Mouse (Mus musculus): ENCODE measurements around the gene Rad51ap1. TPM values are rescaled to one million over a fixed set of nuclear protein-coding genes. Genes with fewer than 3 reads are reported as not detected.

The Rad51ap1 gene
- polyA plus RNA-seq, 1 experiment from 2014 or later, result 76.9 TPM

GRCm38 (mm10) chr6:126932896-126933295, 6.5 kb downstream of the Rad51ap1 start:
- no peaks in the 10 kb centered on the region for H3K27me3 ChIP-seq (replicated peaks; ENCODE audit: low read depth, poor library complexity, severe bottlenecking)
- H3K4me1 ChIP-seq, result peaks cover 7% of the 10 kb centered on the region
- WGBS, result 90% methylated on average over 2 of the region's 2 CpGs
- H3K4me3 ChIP-seq, result no peak overlapping the region
- H3K36me3 ChIP-seq (replicated peaks), result peaks cover 76% of the 10 kb centered on the region
- DNase-seq (ENCODE audit: low spot score), result no peak
- no peaks in the 10 kb centered on the region for H3K9me3 ChIP-seq
- H3K27ac ChIP-seq (replicated peaks), result no peak overlapping the region

- H3K36me3 ChIP-seq (replicated peaks), result peaks cover 44% of the 10 kb centered on the region
- peak within 1 kb of the TSS; percentile 39 for H3K4me3 ChIP-seq
- DNase-seq (ENCODE audit: low spot score), result peak; percentile 19
- 11% methylated on average over 21 of the region's 21 CpGs for WGBS
- peaks cover 7% of the 10 kb centered on the region for H3K4me1 ChIP-seq
- H3K27ac ChIP-seq (replicated peaks), result no peak within 1 kb of the TSS
- H3K9me3 ChIP-seq, result no peaks in the 10 kb centered on the region
- H3K27me3 ChIP-seq (replicated peaks; ENCODE audit: low read depth, poor library complexity, severe bottlenecking), result no peaks in the 10 kb centered on the region
Observed at GRCm38 (mm10) chr6:126921111-126921881, 18.1 kb downstream of the Rad51ap1 start, which contains the start of gene Dyrk4. Gene Dyrk4, minus strand, starts transcription at chr6:126921839.

- Histone ChIP-seq H3K4me3 (no peak overlapping the region), H3K9me3 (no peaks in the 10 kb centered on the region), H3K27me3 (replicated peaks; ENCODE audit: low read depth, poor library complexity, severe bottlenecking) (no peaks in the 10 kb centered on the region), H3K4me1 (no peaks in the 10 kb centered on the region), H3K27ac (replicated peaks) (no peak overlapping the region), H3K36me3 (replicated peaks) (no peaks in the 10 kb centered on the region)
- WGBS, result 82% methylated on average over 5 of the region's 5 CpGs
- no peak for DNase-seq (ENCODE audit: low spot score)
Observed at GRCm38 (mm10) chr6:126914928-126915327, 24.5 kb downstream of the Rad51ap1 start.

GRCm38 (mm10) chr6:126910727-126911126, 28.7 kb downstream of the Rad51ap1 start:
- Histone ChIP-seq H3K36me3 (replicated peaks) (no peaks in the 10 kb centered on the region), H3K4me1 (peaks cover 3% of the 10 kb centered on the region; the same call in 1 of the 2 replicates), H3K4me3 (no peak overlapping the region), H3K27ac (replicated peaks) (no peak overlapping the region), H3K9me3 (no peaks in the 10 kb centered on the region), H3K27me3 (replicated peaks; ENCODE audit: low read depth, poor library complexity, severe bottlenecking) (no peaks in the 10 kb centered on the region)
- 80% methylated on average over 4 of the region's 4 CpGs for WGBS
- no peak for DNase-seq (ENCODE audit: low spot score)

- DNase-seq (ENCODE audit: low spot score), result peak; percentile 11
- Histone ChIP-seq H3K27me3 (replicated peaks; ENCODE audit: low read depth, poor library complexity, severe bottlenecking) (no peaks in the 10 kb centered on the region), H3K36me3 (replicated peaks) (no peaks in the 10 kb centered on the region), H3K27ac (replicated peaks) (no peak overlapping the region), H3K4me1 (peaks cover 3% of the 10 kb centered on the region; the same call in 1 of the 2 replicates), H3K9me3 (no peaks in the 10 kb centered on the region), H3K4me3 (no peak overlapping the region)
- WGBS, result 64% methylated on average over 3 of the region's 3 CpGs
Observed at GRCm38 (mm10) chr6:126907876-126908275, 31.5 kb downstream of the Rad51ap1 start.

- no peaks in the 10 kb centered on the region for H3K36me3 ChIP-seq (replicated peaks)
- WGBS, result 76% methylated on average over 4 of the region's 5 CpGs
Observed at GRCm38 (mm10) chr6:126907378-126907777, 32.0 kb downstream of the Rad51ap1 start.

GRCm38 (mm10) chr6:126877118-126877517, 62.3 kb downstream of the Rad51ap1 start:
- Histone ChIP-seq H3K4me1 (no peaks in the 10 kb centered on the region), H3K9me3 (no peaks in the 10 kb centered on the region), H3K27ac (replicated peaks) (no peak overlapping the region), H3K27me3 (replicated peaks; ENCODE audit: low read depth, poor library complexity, severe bottlenecking) (no peaks in the 10 kb centered on the region), H3K36me3 (replicated peaks) (no peaks in the 10 kb centered on the region), H3K4me3 (no peak overlapping the region)
- DNase-seq (ENCODE audit: low spot score), result no peak
- 84% methylated on average over 8 of the region's 8 CpGs for WGBS

More at GRCm38 (mm10) chr6:126907378-126907777, 32.0 kb downstream of the Rad51ap1 start:
- no peaks in the 10 kb centered on the region for H3K27me3 ChIP-seq (replicated peaks; ENCODE audit: low read depth, poor library complexity, severe bottlenecking)
- H3K9me3 ChIP-seq, result no peaks in the 10 kb centered on the region
- peaks cover 3% of the 10 kb centered on the region; the same call in 1 of the 2 replicates for H3K4me1 ChIP-seq
- H3K27ac ChIP-seq (replicated peaks), result no peak overlapping the region
- H3K4me3 ChIP-seq, result no peak overlapping the region
- no peak for DNase-seq (ENCODE audit: low spot score)

Other genes starting within 250 kb of the Rad51ap1 start
- gene Kcna6, start 198.9 kb downstream of the Rad51ap1 start, polyA plus RNA-seq (2016; fragmentation: Nextera tagmentation; extraction: Ambion mirVana), result 6.7 and 8.1 TPM in 2 replicates
- gene Ndufa9, start 90.5 kb downstream of the Rad51ap1 start, polyA plus RNA-seq (2016; fragmentation: Nextera tagmentation; extraction: Ambion mirVana), result 192 and 195 TPM in 2 replicates
- gene Akap3, start 86.5 kb downstream of the Rad51ap1 start, polyA plus RNA-seq (2016; fragmentation: Nextera tagmentation; extraction: Ambion mirVana), result 0.06 and 0.09 TPM in 2 replicates
- not detected in 2 replicates for gene Dyrk4, start 17.7 kb downstream of the Rad51ap1 start, polyA plus RNA-seq (2016; fragmentation: Nextera tagmentation; extraction: Ambion mirVana)
- gene D6Wsu163e, start 375 bp upstream of the Rad51ap1 start, polyA plus RNA-seq (2016; fragmentation: Nextera tagmentation; extraction: Ambion mirVana), result 11.0 and 13.1 TPM in 2 replicates
- gene Fgf6, start 76.0 kb upstream of the Rad51ap1 start, polyA plus RNA-seq (2016; fragmentation: Nextera tagmentation; extraction: Ambion mirVana), result 0.02 TPM in 1 of 2 replicates, not detected in the other
- gene Fgf23, start 133.3 kb upstream of the Rad51ap1 start, polyA plus RNA-seq (2016; fragmentation: Nextera tagmentation; extraction: Ambion mirVana), result 0.08 and 0.16 TPM in 2 replicates
- 5.7 and 7.2 TPM in 2 replicates for gene Tigar, start 170.0 kb upstream of the Rad51ap1 start, polyA plus RNA-seq (2016; fragmentation: Nextera tagmentation; extraction: Ambion mirVana)
- gene Ccnd2, start 212.6 kb upstream of the Rad51ap1 start, polyA plus RNA-seq (2016; fragmentation: Nextera tagmentation; extraction: Ambion mirVana), result 1,002 and 1,039 TPM in 2 replicates

Measured in embryonic facial prominence, embryonic 10.5 days (tissue).